Mouse (Mus musculus): ENCODE results near the gene Tedc1.

The Tedc1 gene

GRCm38 (mm10) chr12:113139908-113140615 lies 16.2 kb upstream of the Tedc1 start, which contains the start of gene Crip2:
Crip2 (plus strand) TSS chr12:113140236.
- peak; percentile 50 to 71 for DNase-seq

- DNase-seq: peak in 1 of 2 experiments; percentile 32
Observed at GRCm38 (mm10) chr12:113140616-113141411, 15.4 kb upstream of the Tedc1 start.

- DNase-seq: peak in 1 of 2 experiments; percentile 46
Observed at GRCm38 (mm10) chr12:113141531-113141973, 14.7 kb upstream of the Tedc1 start.

GRCm38 (mm10) chr12:113142021-113142975 lies 13.9 kb upstream of the Tedc1 start:
- peak in 1 of 2 experiments; percentile 42 for DNase-seq

- no peak for DNase-seq
Observed at GRCm38 (mm10) chr12:113143164-113143563, 13.1 kb upstream of the Tedc1 start.

- peak; percentile 45 to 58 for DNase-seq
Observed at GRCm38 (mm10) chr12:113144001-113144756, 12.0 kb upstream of the Tedc1 start.

GRCm38 (mm10) chr12:113144886-113145285 lies 11.3 kb upstream of the Tedc1 start:
- DNase-seq: no peak

- DNase-seq: no peak
Observed at GRCm38 (mm10) chr12:113145591-113145990, 10.6 kb upstream of the Tedc1 start.

- DNase-seq: peak; percentile 86 to 89
Observed at GRCm38 (mm10) chr12:113146112-113147057, 9.8 kb upstream of the Tedc1 start, which contains the start of gene Crip1. Crip1 (plus strand) TSS chr12:113146316.

- peak; percentile 69 to 75 for DNase-seq
Observed at GRCm38 (mm10) chr12:113147481-113147880, 8.7 kb upstream of the Tedc1 start.

- DNase-seq: no peak
Observed at GRCm38 (mm10) chr12:113148381-113149035, 7.7 kb upstream of the Tedc1 start.

- no peak for DNase-seq
Observed at GRCm38 (mm10) chr12:113149341-113149740, 6.9 kb upstream of the Tedc1 start.

- DNase-seq: no peak
Observed at GRCm38 (mm10) chr12:113149896-113150295, 6.3 kb upstream of the Tedc1 start.

- no peak for DNase-seq
Observed at GRCm38 (mm10) chr12:113150591-113150990, 5.6 kb upstream of the Tedc1 start.

GRCm38 (mm10) chr12:113151046-113151445 lies 5.2 kb upstream of the Tedc1 start:
- DNase-seq: peak in 1 of 2 experiments; percentile 5

- DNase-seq: peak; percentile 4 to 12
Observed at GRCm38 (mm10) chr12:113151661-113152271, 4.5 kb upstream of the Tedc1 start.

GRCm38 (mm10) chr12:113152272-113152661 lies 4.0 kb upstream of the Tedc1 start:
- peak in 1 of 2 experiments; percentile 11 for DNase-seq

GRCm38 (mm10) chr12:113152991-113153525 lies 3.2 kb upstream of the Tedc1 start:
- DNase-seq: no peak

- DNase-seq: peak in 1 of 2 experiments; percentile 3
Observed at GRCm38 (mm10) chr12:113153971-113154370, 2.2 kb upstream of the Tedc1 start.
